Mouse (Mus musculus) layer of hippocampus, adult 9-11 months (tissue): Measurements from ENCODE around the gene Hist1h4i.

Experiments
- DNase-seq: peaks from one replicate; pipeline ENCODE4 v3.0.0; 2022

The Hist1h4i gene

GRCm38 (mm10) chr13:22007121-22007510 lies 34.0 kb downstream of the Hist1h4i start:
- DNase-seq: no peak

DNA sequence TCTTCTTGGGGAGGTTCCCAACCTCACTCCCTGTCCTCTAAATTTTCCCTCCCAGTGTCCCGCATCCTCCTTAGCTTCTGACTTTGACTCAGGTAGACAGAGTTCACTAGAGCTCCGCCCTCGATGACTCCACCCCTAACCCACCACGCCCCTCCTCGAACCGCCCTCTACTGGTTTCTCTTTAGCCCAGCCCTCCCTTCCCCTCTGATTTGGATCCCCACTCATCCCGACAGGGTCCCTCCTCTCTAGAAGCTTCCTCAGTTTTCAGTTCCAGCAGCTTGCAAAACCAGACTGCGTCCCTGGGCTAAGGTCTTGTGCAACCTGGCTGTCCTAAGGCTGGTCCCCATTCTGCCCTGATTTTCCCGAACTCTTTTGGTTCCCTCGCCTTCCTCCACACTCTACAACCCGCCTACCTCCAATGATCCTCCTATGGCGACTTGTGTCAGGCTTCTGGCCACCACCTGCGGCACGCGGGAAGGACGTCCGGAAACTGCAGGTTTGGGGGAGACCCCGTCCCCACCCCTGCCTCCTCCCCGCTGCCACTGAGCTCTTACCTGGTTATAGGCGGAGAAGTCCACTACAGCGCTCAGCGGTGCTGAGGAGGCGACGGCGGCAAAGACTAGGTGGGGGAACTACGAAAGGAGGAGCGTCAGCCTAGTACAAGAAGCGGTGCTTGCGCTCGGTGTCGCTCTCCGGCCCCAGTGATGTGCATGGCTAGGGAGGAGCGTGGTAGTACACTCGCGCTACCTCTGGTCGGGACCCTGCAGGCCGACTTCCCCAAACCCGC lies 34.6 kb downstream of the Hist1h4i start:
- DNase-seq: no peak

GRCm38 (mm10) chr13:22005605-22006333 lies 35.4 kb downstream of the Hist1h4i start:
- DNase-seq: no peak

DNA sequence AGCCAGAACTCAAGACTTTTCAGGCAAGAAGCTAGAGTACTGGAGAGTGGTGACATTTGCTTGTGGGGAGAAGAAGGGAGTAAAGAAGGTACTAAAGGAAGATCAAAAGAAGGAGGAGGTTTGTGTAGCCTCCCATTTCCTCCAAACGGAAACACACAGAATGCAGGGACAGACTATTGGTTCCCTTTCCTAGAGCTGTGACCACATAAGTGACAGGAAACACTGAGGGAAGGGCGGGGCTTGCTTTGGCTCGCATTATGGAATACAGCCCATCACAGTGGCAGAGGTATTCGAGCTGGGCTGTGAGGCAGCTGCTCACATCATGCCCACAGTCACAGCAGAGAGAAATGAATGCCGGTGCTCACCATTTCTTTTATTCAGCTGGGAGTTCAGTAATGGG lies 39.3 kb downstream of the Hist1h4i start:
- DNase-seq: no peak

DNA sequence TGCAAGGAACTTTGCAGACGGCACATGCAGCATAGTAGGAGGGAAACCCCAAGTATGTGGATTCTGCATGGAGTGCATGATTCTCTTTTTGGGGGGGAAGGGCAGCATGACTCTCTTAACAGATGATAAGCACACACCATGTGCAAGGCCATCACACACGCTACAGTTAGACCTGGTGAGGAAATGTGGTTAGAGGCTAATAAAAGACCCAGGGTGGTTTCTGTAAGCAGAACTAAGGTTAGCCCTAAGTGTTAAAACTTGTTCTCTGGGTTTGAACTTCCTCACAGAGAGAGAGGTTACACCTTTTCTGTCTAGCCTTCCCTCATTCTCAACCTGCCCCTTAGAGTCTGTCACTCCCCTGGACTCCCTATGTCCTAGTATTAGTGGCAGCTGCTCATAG lies 39.8 kb downstream of the Hist1h4i start:
- DNase-seq: no peak

DNA sequence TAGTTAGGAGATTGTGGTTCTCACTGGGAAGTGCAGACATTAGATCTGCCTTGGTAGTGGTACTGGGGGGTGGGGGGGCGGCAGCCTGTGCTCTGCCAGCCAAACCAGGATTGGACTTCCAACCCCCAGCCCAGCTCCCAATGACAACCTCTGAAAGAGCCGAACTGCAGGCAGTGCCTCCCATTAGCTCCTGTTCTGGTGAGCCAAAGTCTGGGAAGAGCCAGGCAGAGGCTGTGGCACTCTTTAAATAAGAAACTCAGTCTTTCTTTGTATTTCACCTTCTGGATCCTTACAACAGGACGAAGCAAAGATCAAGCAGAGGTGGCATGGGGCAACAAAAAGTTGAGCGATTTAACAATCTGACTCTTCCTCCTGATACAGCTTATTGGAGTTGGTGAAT lies 42.0 kb downstream of the Hist1h4i start:
- no peak for DNase-seq

DNA sequence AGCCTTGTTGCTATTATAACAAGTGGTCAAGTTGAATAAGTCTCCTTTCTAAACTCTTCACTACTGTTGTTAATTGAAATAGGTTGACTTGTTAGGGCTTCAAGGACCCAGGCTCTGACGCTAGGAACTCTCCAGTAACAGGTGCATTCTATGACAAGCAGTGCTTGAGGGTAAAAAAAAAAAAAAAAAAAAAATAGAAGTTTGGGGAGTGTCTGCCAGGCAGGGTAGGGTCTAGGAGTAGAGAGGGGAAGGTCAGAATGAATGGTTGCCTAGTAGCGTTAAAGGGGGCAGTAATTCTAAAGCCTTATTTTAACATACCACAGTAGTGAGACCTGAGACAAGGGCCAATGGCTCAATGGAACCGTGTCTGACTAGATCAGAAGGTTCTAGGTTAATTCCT lies 42.8 kb downstream of the Hist1h4i start:
- no peak for DNase-seq

- no peak for DNase-seq
Measured at GRCm38 (mm10) chr13:21997821-21998220, 43.3 kb downstream of the Hist1h4i start.

GRCm38 (mm10) chr13:21997201-21997820 lies 43.9 kb downstream of the Hist1h4i start:
- no peak for DNase-seq

- no peak for DNase-seq
Measured at GRCm38 (mm10) chr13:21996840-21997185, 44.3 kb downstream of the Hist1h4i start.

GRCm38 (mm10) chr13:21996101-21996839 lies 44.9 kb downstream of the Hist1h4i start:
- no peak for DNase-seq

DNA sequence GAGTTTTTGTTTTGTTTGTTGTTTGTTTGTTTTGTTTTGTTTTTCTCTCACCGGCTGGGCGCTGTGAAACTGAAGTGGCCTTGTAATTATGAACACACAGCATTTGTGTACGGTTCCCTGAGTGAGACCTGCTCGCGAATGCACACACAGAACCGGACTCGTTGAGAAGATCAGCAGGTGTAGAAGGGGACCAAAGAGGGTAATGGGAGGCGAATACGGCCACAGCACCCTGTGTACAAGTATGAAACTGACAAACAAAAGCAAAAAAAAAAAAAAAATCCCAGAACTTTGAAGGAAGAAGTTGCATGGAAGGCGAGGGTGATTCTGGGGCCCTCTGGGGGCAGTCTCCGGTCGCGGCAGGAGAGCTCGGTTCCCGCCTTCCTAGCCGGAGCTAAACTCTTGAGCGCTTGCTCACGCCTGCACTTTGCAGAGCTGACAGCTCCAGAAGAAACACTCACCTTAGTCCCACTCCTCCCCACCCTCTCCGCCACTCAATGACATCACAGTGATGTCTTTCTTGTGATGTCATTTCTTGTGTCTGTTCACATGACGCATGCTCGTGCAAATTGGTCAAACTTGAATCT lies 45.7 kb downstream of the Hist1h4i start:
- DNase-seq: no peak

- DNase-seq: no peak
Measured at GRCm38 (mm10) chr13:21994896-21995295, 46.3 kb downstream of the Hist1h4i start.

DNA sequence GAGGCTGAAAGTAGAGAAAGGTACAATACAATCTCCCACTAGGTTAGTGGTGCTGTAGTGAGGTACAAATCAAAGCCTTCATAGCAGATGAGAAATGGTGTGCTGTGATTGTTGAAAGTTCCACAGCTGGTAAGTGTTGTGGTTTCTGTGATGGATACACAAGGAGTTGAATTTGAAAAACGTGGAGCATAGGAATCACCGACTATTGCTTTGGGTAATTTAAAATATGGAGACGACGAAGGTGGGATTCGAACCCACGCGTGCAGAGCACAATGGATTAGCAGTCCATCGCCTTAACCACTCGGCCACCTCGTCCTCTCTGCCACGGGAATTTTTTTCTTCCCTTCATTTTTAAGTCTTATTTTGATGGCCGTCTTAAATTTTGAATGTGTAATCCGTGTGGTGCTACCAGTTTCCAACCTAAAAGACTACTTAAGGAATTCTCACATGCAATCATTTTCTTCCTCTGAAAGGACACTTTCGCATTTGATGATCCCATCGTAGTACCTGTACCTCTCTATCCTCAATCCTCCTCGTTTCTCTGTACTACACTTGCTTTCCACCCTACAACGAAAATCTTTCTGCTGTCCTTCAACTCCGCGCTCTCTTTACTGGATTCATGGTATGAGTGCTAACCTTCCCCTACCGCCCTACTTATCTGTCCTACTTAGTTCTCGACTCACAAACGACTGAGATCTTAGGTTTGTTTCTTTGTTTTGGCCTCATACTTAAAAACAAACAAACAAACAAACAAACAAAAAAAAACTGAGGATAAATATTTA lies 47.0 kb downstream of the Hist1h4i start:
- no peak for DNase-seq

DNA sequence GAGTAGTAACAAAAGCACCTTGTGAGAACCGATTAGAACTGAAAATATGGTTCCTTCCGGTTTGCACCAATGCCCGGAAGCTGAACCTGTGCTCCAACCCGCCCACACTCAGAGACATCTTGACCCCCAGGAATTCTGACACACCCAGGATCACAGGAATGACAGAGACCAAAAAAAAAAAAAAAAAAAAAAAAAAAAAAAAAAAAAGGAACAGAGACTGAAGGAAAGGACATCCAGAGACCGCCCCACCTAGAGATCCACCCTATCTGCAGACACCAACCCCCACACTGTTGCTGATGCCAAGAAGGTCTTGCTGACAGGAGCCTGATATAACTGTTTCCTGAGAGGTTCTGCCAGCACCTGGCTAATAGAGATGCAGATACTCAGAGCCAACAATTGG lies 48.6 kb downstream of the Hist1h4i start:
- no peak for DNase-seq
